Mouse (Mus musculus): ENCODE data around the gene Iqgap2.

DNA sequence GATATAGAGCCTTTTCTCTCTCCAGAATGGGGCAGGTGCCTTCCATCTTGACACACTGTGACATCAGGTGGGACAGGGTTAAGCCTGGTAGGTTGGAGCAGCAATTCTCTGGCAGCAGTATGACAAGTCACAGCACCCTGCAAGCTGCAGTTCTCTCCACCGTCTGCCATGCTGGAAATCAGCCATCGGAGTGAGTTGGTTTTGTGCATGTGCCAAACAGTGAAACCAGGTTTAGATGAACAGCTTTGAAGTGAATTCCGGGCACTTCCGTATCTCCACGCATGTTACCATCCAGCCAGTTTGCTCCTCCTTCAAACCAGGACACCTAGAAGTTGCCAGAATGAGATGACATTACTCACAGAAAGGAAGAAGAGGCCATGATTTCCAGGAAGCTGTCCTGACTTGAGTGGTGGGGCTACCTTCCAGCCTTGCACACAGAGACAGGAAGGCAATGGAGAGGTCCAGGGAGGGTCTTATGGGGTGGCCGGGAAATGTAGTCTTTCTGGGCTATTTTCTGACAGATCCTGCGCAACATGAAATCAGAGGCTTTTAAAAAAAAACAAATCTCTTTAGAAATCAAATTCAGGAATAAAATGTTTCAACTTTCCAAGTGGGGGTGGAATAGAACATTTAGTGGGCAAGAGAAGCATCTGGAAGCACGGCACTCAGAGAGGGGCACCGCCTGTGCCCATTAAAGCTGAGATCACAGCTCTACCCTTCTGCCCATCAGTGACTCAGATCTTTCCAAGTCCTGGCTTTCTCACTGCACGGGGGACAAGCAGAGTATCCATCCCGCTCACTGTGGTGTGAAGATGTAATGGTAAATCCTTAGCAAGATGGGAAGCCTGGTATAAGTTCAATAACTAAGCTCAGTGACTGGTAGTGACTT, 20.7 kb upstream of the Iqgap2 start:
- no peak for TF ChIP-seq CTCF (IDR thresholded peaks at IDR 0.05; ENCODE audit: low read depth)
- no peak for TF ChIP-seq EP300 (optimal IDR thresholded peaks at IDR 0.05)
